Mouse (Mus musculus) embryonic fibroblast, embryonic 13.5 days (primary cell): ENCODE results near the gene Zgpat.

ENCODE experiments used
- CTCF ChIP-seq: IDR thresholded peaks from 2 replicates; pipeline ENCODE4 v1.5.1; 2011; ENCODE audit warnings: mild to moderate bottlenecking, control low read depth, low read length, moderate library complexity, borderline replicate concordance; ENCODE audit not compliant: insufficient read depth
- POLR2A ChIP-seq: IDR thresholded peaks from 2 replicates; pipeline ENCODE4 v1.6.1; 2011; ENCODE audit warnings: low read depth, mild to moderate bottlenecking, control low read depth, low read length, moderate library complexity

DNA sequence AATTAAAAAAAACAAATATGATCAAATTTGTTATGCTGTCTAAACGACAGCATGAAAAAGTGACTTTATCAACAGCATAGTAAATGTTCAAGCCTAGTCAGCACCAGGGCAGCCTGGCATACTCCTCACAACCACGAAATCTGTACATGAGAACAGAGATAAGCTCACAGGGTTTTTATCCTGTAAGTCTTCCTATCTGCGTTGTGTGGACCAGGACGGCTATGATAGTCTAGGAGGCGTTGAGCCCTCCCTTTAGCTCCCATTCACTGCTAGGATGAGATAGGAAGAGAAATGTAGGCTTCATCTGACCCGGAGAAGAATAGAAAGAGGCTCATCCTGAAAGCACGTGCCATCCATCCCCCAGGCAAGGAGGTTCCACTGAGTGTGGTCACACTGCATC, 54.6 kb downstream of the Zgpat start:
- TF ChIP-seq CTCF (no peak), POLR2A (no peak)
